ENCODE assay signal across 8 mouse cellular contexts in genomic region chr6:16550445-16550844, GRCm38 (mm10).
DNase-seq lines count a peak whose midpoint lies in the region; ATAC-seq and TF ChIP-seq lines count a peak whose summit lies in the region.

No protein-coding gene starts in this region.

- H3K4me3 ChIP-seq in kidney, embryonic 16.5 days (ENCODE audit: low read length), result no peak overlapping the region
- no peak overlapping the region for H3K4me3 ChIP-seq in hindbrain, embryonic 16.5 days (ENCODE audit: low read length)
- H3K4me3 ChIP-seq in limb, embryonic 14.5 days (replicated peaks; ENCODE audit: low read length), result no peak overlapping the region

- H3K27ac ChIP-seq in kidney, embryonic 16.5 days (ENCODE audit: low read length), result no peak overlapping the region
- H3K27ac ChIP-seq in hindbrain, embryonic 16.5 days (ENCODE audit: low read depth, low read length), result no peak overlapping the region
- H3K27ac ChIP-seq in limb, embryonic 14.5 days (replicated peaks; ENCODE audit: low read depth, low read length), result peak overlapping the region; percentile 35; the same call in 1 of the 2 replicates

- no peak overlapping the region for H3K9ac ChIP-seq in kidney, embryonic 16.5 days (replicated peaks; ENCODE audit: low read length)
- H3K9ac ChIP-seq in hindbrain, embryonic 16.5 days (ENCODE audit: low read depth, low read length), result no peak overlapping the region
- no peak overlapping the region for H3K9ac ChIP-seq in limb, embryonic 14.5 days (ENCODE audit: low read depth, low read length, severe bottlenecking)

- ATAC-seq in kidney, embryonic 16.5 days (ENCODE audit: low FRiP score, low TSS enrichment), result no peak
- peak; percentile 84 for ATAC-seq in hindbrain, embryonic 16.5 days
- no peak for ATAC-seq in limb, embryonic 14.5 days (ENCODE audit: low FRiP score, low read depth)

- H3K4me2 ChIP-seq in kidney, embryonic 16.5 days (replicated peaks; ENCODE audit: low read depth, low read length), result no peak overlapping the region
- no peak overlapping the region for H3K4me2 ChIP-seq in hindbrain, embryonic 16.5 days (ENCODE audit: low read length)
- H3K4me2 ChIP-seq in limb, embryonic 14.5 days (replicated peaks; ENCODE audit: low read depth, low read length, severe bottlenecking), result no peak overlapping the region

- no peak for TF ChIP-seq POLR2A in brain, embryonic 14.5 days (IDR thresholded peaks at IDR 0.05; ENCODE audit: borderline replicate concordance, extremely low read depth, insufficient read depth, insufficient read length, poor library complexity, severe bottlenecking)
- no peak for TF ChIP-seq POLR2A in limb, embryonic 14.5 days (IDR thresholded peaks at IDR 0.05; ENCODE audit: borderline replicate concordance, extremely low read depth, insufficient read depth, insufficient read length)

- DNase-seq in kidney, adult 11 months, result peak; percentile 24
- peak; percentile 88 for DNase-seq in brain, embryonic 14.5 days (ENCODE audit: low read depth)
- DNase-seq in limb, embryonic 14.5 days (ENCODE audit: low spot score), result peak; percentile 51
- DNase-seq in urinary bladder, adult 2 months (ENCODE audit: low spot score), result no peak
- no peak for DNase-seq in heart, postnatal 10 days
- no peak for DNase-seq in T-cell, adult 2 months (ENCODE audit: low spot score)

- H3K9me3 ChIP-seq in kidney, embryonic 16.5 days (ENCODE audit: low read length), result 0 out of 2 replicates have a peak, but pooled peaks cover 2% of the 10 kb centered on the region
- no peaks in the 10 kb centered on the region for H3K9me3 ChIP-seq in hindbrain, embryonic 16.5 days (ENCODE audit: control insufficient read depth, low read length)
- no peaks in the 10 kb centered on the region for H3K9me3 ChIP-seq in limb, embryonic 14.5 days (ENCODE audit: control insufficient read depth, low read length)

- no peaks in the 10 kb centered on the region for H3K4me1 ChIP-seq in kidney, embryonic 16.5 days (ENCODE audit: insufficient read depth, low read length)
- no peaks in the 10 kb centered on the region; the same call in 1 of the 2 replicates for H3K4me1 ChIP-seq in hindbrain, embryonic 16.5 days (ENCODE audit: control insufficient read depth, insufficient read depth, low read depth, low read length)
- H3K4me1 ChIP-seq in limb, embryonic 14.5 days (ENCODE audit: control insufficient read depth, insufficient read depth, low read length), result peaks cover 27% of the 10 kb centered on the region

- 75% methylated on average over 9 of the region's 9 CpGs for WGBS in kidney, embryonic 16.5 days
- 43% methylated on average over 9 of the region's 9 CpGs for WGBS in hindbrain, embryonic 16.5 days
- WGBS in limb, embryonic 14.5 days, result 52% methylated on average over 9 of the region's 9 CpGs

- TF ChIP-seq CTCF in brain, embryonic 14.5 days (IDR thresholded peaks at IDR 0.05; ENCODE audit: borderline replicate concordance, extremely low read depth, insufficient read depth, insufficient read length), result peak; percentile 52; the same call in 1 of the 2 replicates

- H3K36me3 ChIP-seq in kidney, embryonic 16.5 days (ENCODE audit: insufficient read depth, low read length), result no peaks in the 10 kb centered on the region
- H3K36me3 ChIP-seq in hindbrain, embryonic 16.5 days (ENCODE audit: control insufficient read depth, insufficient read depth, low read length), result no peaks in the 10 kb centered on the region
- no peaks in the 10 kb centered on the region for H3K36me3 ChIP-seq in limb, embryonic 14.5 days (ENCODE audit: control insufficient read depth, insufficient read depth, low read length)

- intact Hi-C loops in heart, postnatal 10 days (cut with DNase I), result no loop called here

- H3K27me3 ChIP-seq in kidney, embryonic 16.5 days (ENCODE audit: insufficient read depth, low read length), result no peaks in the 10 kb centered on the region
- no peaks in the 10 kb centered on the region for H3K27me3 ChIP-seq in hindbrain, embryonic 16.5 days (replicated peaks; ENCODE audit: control insufficient read depth, insufficient read depth, low read length)
- H3K27me3 ChIP-seq in limb, embryonic 14.5 days (ENCODE audit: control insufficient read depth, insufficient read depth, low read length), result no peaks in the 10 kb centered on the region

Comparison
In these comparisons a context has a peak if more than half of its experiments do, and no peak if none do; other contexts are left out.
1. DNase-seq: peak in kidney, adult 11 months (single experiment), brain, embryonic 14.5 days (single experiment) and limb, embryonic 14.5 days (single experiment); none in urinary bladder, adult 2 months (single experiment), heart, postnatal 10 days (0 of 2) and T-cell, adult 2 months (single experiment).